Mouse (Mus musculus): ENCODE measurements around the gene Proz.
"Not testable (repeated sequence)": the region's sequence is repeated elsewhere in the genome, so short reads cannot be mapped to it uniquely, and the experiment has no call there.

Proz gene
- long read RNA-seq, experiment 1, result 0 reads
- long read RNA-seq, experiment 2, result 0 reads

GRCm38 (mm10) chr8:13060441-13061150 is at the start of gene Proz:
Proz (plus strand) TSS chr8:13060914.
- intact Hi-C loops (cut with DNase I), result no loop called here

DNA sequence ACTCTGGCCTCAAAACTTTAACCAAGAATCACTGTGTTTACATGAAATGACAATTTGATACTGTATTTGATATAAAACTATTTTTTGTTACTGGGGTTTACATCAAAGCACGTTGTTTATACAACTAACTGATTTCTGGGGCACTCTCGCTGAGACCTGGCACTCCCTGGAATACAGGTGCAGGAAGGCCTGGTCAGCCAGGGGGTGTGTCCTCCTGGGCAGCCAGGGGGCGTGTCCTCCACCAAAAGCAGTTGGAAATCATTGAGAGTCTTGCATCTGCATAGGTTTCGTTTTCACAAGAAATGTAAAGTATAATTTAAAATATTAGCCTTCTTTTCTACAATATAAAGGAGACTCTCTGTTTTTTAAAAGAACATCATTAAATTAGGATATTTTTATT is 41.2 kb upstream of the Proz start:
- intact Hi-C loops (cut with DNase I), result no loop called here

GRCm38 (mm10) chr8:13021830-13022229 is 38.9 kb upstream of the Proz start:
- intact Hi-C loops (cut with DNase I), result loop anchor here (10.0 kb wide), 1 partner anchor 1077 kb away; no protein-coding TSS in a partner anchor

DNA sequence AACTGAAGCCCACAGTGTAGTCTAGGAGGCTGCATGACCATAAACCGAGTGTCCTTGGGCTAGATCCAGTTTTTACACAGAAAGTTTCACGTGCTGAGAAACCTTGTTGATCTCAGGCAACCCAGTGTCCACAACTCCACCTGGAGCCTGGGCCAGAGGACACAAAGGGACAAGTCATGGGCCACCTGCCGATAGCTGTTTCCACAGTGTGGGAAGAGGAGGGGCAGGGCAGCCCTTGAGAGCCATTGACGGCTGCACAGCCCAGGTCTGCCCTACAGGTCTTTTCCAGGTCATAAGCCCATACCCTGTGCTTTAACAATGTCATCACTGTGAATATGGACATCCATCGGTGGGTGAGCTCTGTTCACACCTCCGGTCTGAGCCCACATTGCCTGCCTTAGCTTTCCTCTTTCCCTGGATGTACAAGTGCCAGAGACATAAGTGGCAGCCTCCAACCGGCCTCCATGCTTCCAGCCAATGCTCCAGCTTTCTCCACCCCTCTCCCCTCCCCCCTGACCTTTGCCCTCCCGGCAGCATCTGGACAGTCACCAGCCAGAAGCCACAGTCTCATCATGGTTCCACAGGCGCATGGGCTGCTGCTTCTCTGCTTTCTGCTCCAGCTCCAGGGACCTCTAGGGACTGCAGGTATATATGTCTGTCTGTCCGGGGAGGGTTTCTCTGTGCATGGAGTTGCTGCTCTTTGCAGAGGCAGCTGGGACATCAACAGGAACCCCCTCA is 35.1 kb upstream of the Proz start, which contains the start of gene F7:
TSS of gene F7 (plus strand) at position 548 of the 738 bp plus-strand sequence.
- intact Hi-C loops (cut with DNase I), result loop anchor here (10.0 kb wide), 1 partner anchor 1081 kb away; no protein-coding TSS in a partner anchor

DNA sequence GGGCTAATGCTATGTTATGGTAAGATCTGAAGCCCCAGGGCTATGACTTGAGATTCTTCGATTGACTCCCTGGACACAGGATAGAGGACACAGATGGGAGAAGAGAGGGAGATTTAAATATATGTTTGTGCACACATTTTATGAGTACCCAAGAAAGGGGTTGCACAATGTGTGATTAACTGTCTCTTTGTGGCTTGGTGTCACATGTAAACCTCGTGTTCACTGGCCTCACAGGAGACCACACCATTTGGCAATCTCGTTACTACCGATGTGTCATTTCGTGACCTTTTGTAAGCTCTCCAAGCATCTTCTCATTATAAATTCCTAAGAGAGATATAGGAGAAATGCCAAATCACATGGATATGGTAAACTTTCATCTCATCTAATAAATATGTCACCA is 33.1 kb upstream of the Proz start:
- intact Hi-C loops (cut with DNase I), result loop anchor here (10.0 kb wide), 1 partner anchor 1083 kb away; no protein-coding TSS in a partner anchor

DNA sequence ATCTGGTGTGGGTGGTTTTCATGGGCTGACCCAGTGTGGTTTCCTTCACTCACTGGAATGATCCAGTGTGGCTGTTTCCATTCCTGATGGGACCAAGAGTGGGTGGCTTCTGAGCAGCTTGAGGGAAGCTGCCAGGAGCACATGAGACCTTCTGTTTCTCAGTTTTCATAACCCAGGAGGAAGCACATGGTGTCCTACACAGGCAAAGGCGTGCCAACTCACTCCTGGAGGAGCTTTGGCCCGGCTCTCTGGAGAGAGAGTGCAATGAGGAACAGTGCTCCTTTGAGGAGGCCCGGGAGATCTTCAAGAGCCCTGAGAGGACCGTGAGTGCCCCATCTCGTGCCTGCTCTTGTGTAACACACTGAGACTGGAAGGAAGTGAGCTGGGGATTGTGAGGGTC is 32.2 kb upstream of the Proz start:
- intact Hi-C loops (cut with DNase I), result loop anchor here (10.0 kb wide), 1 partner anchor 1084 kb away; no protein-coding TSS in a partner anchor

GRCm38 (mm10) chr8:13036346-13036812 is 24.3 kb upstream of the Proz start:
- intact Hi-C loops (cut with DNase I), result no loop called here

- intact Hi-C loops (cut with DNase I), result no loop called here
These were observed 23.7 kb upstream of the Proz start, which contains the start of gene F10 for GRCm38 (mm10) chr8:13037015-13037414. F10 (plus strand) TSS chr8:13037308.

GRCm38 (mm10) chr8:13037569-13037968 is 23.1 kb upstream of the Proz start:
- intact Hi-C loops (cut with DNase I), result no loop called here

- intact Hi-C loops (cut with DNase I), result no loop called here
These were observed 21.7 kb upstream of the Proz start for GRCm38 (mm10) chr8:13039054-13039453.

- intact Hi-C loops (cut with DNase I), result no loop called here
These were observed 19.3 kb upstream of the Proz start for GRCm38 (mm10) chr8:13041459-13041858.

DNA sequence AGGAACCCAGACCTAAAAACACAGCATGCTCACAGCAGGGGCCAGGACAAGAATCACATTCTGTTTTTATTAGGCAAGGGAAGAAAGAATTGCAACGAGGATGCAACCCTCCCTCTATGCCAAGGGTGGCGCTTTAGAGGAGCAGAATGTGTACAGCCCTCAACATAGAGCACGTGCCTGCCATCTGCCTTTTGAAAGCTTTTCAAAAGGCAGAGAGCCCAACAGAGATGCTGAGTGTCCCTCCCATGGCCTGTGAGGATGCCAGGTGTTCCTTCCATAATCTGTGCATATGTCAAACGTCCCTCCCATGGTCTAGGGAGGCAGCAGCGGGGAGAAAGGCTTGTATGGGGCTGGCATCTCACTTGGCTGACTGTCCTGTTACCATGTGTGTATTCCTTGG is 13.1 kb upstream of the Proz start:
- intact Hi-C loops (cut with DNase I), result no loop called here

DNA sequence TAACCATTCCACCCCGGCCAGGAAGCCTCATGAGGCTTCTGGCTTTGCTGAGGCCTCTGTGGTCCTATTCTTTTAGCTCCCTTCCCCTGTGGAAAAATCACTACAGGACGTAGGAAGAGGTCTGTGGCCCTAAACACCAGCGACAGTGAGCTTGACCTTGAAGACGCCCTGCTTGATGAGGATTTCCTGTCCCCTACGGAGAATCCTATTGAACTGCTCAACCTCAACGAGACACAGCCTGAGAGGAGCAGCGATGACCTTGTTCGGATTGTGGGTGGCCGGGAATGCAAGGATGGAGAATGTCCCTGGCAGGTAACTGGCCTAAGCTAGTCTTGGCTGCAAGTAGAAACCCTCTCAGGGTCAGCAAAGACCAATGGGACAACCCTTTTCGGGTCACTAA is 10.2 kb upstream of the Proz start:
- intact Hi-C loops (cut with DNase I), result no loop called here

GRCm38 (mm10) chr8:13057351-13057750 is 3.4 kb upstream of the Proz start:
- intact Hi-C loops (cut with DNase I), result no loop called here

GRCm38 (mm10) chr8:13063112-13063511 is 2.4 kb downstream of the Proz start:
- intact Hi-C loops (cut with DNase I), result no loop called here

GRCm38 (mm10) chr8:13073255-13073654 is 12.5 kb downstream of the Proz start:
- intact Hi-C loops (cut with DNase I), result no loop called here

DNA sequence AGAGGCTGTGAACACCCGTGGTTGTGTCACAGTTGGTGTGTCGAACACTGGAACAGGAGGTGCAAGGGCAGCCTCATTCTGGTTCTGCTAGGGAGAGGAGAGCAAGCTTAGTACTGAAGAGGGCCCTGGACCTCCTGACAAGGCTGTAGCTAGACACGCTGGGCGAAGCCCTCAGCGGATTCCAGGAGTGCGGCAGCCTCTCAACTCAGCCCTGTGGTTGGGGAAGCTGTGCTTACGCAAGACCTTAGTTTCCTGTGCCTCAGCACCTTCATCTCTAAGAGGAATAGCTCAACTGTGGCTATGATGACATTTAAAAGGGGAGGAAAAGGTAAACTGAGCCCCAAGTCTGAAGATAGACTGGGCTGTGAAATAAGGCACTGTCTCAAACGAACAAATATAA is 14.3 kb downstream of the Proz start:
- intact Hi-C loops (cut with DNase I), result no loop called here

GRCm38 (mm10) chr8:13075579-13075978 is 14.9 kb downstream of the Proz start:
- intact Hi-C loops (cut with DNase I), result not testable (repeated sequence)

DNA sequence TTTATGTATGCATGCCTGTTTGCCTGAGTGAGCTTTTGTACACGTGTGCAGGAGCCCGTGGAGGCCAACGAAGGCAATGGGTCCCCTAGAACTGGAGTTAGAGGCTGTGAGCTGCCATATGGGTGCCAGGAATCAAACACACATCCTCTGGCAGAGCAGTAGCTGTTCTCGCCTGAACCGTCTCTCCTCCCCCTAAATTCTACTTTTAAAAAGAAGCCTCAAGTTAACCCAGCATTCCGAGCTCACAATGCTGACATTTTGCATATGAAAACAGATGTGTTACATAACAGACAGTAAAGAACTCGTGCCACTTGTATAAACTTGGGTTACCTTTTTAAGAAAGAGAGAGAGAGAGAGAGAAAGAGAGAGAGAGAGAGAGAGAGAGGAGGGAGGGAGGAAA is 16.8 kb downstream of the Proz start:
- intact Hi-C loops (cut with DNase I), result no loop called here

- intact Hi-C loops (cut with DNase I), result loop anchor here (10.0 kb wide), 1 partner anchor 120 kb away; no protein-coding TSS in a partner anchor
These were observed 44.0 kb downstream of the Proz start for GRCm38 (mm10) chr8:13104691-13105086.

- intact Hi-C loops (cut with DNase I), result loop anchor here (10.0 kb wide), 1 partner anchor 120 kb away; no protein-coding TSS in a partner anchor
These were observed 44.6 kb downstream of the Proz start, which contains the start of the genes Pcid2 and Cul4a for GRCm38 (mm10) chr8:13105087-13105881. Pcid2 (minus strand) TSS chr8:13105459. Cul4a (plus strand) TSS chr8:13105621.

All from adrenal gland (tissue).